Mouse (Mus musculus) erythroblast, adult 5-6 weeks (primary cell): ENCODE results near the gene Polr2f. TPM values are rescaled to one million over a fixed set of nuclear protein-coding genes. Genes with fewer than 3 reads are reported as not detected.

Experiments used
- ATAC-seq: replicated peaks from 2 replicates; pipeline ENCODE4 v1.8.0; 2016; ENCODE audit warnings: moderate number of reproducible peaks, mild to moderate bottlenecking, moderate TSS enrichment, inconsistent platforms; ENCODE audit not compliant: poor library complexity, low FRiP score, severe bottlenecking
- total RNA-seq, 2 experiments: library from RNA; stranded (forward) in 1 of 2; stranded (reverse) in 1 of 2; fragments of 150-400 nt in 1 of 2; fragments of 200-764, 138-1000 nt in 1 of 2; gene quantifications; 2 replicates each; pipeline versions ENCODE4 v1.2.3 to v1.2.4; 2015 to 2017; ENCODE audit warnings: low replicate concordance in 2 of 2

The Polr2f gene
- total RNA-seq, 2 experiments from 2014 or later, result 10.8 to 16.1 TPM

- peak; percentile 79 for ATAC-seq
Measured at GRCm38 (mm10) chr15:79148533-79148932, 7.7 kb downstream of the Polr2f start.

GRCm38 (mm10) chr15:79151881-79152280 is 11.1 kb downstream of the Polr2f start:
- ATAC-seq, result no peak

- no peak for ATAC-seq
Measured at GRCm38 (mm10) chr15:79152709-79153108, 11.9 kb downstream of the Polr2f start.

- ATAC-seq, result no peak
Measured at GRCm38 (mm10) chr15:79155572-79155971, 14.8 kb downstream of the Polr2f start.

- ATAC-seq, result no peak
Measured at GRCm38 (mm10) chr15:79162301-79162700, 21.5 kb downstream of the Polr2f start.

GRCm38 (mm10) chr15:79162822-79163221 is 22.0 kb downstream of the Polr2f start:
- ATAC-seq, result no peak

- ATAC-seq, result no peak
Measured at GRCm38 (mm10) chr15:79164251-79164650, 23.4 kb downstream of the Polr2f start.

GRCm38 (mm10) chr15:79165140-79165539 is 24.3 kb downstream of the Polr2f start, which contains the start of gene Sox10:
Sox10 (minus strand) TSS chr15:79165240.
- ATAC-seq, result no peak

- ATAC-seq, result no peak
Measured at GRCm38 (mm10) chr15:79166712-79167111, 25.9 kb downstream of the Polr2f start.

- no peak for ATAC-seq
Measured at GRCm38 (mm10) chr15:79176905-79177304, 36.1 kb downstream of the Polr2f start.

- no peak for ATAC-seq
Measured at GRCm38 (mm10) chr15:79185213-79185612, 44.4 kb downstream of the Polr2f start.

GRCm38 (mm10) chr15:79187819-79188218 is 47.0 kb downstream of the Polr2f start:
- ATAC-seq, result no peak

GRCm38 (mm10) chr15:79191426-79191825 is 50.6 kb downstream of the Polr2f start:
- no peak for ATAC-seq

GRCm38 (mm10) chr15:79192450-79192849 is 51.6 kb downstream of the Polr2f start:
- no peak for ATAC-seq

GRCm38 (mm10) chr15:79192885-79193845 is 52.4 kb downstream of the Polr2f start:
- 0 out of 2 replicates have a peak, but pooled peaks have one; percentile 16 for ATAC-seq

- ATAC-seq, result no peak
Measured at GRCm38 (mm10) chr15:79194048-79194447, 53.2 kb downstream of the Polr2f start.

GRCm38 (mm10) chr15:79194946-79195345 is 54.1 kb downstream of the Polr2f start:
- ATAC-seq, result no peak

GRCm38 (mm10) chr15:79195492-79195891 is 54.7 kb downstream of the Polr2f start:
- ATAC-seq, result no peak

GRCm38 (mm10) chr15:79199390-79199976 is 58.7 kb downstream of the Polr2f start:
- ATAC-seq, result no peak
